In genomic region chr5:18217856-18218255, GRCm38 (mm10) we compare ENCODE assay signal across 20 mouse cellular contexts.
"Had no signal": no experiment of that assay in that cellular context is flagged by ENCODE, and none has a peak within 500 bp of the region (broad histone marks: within the 10 kb centered on the region; RNA-seq: fewer than 3 reads in every experiment).

No protein-coding gene starts in this region.

- H3K9ac ChIP-seq: limb, embryonic 13.5 days; liver, embryonic 14.5 days; liver, postnatal 0 days; neural tube, embryonic 12.5 days; neural tube, embryonic 15.5 days; stomach, embryonic 15.5 days had no signal

- H3K4me1 ChIP-seq: limb, embryonic 10.5 days; limb, embryonic 13.5 days; neural tube, embryonic 12.5 days; neural tube, embryonic 15.5 days; stomach, embryonic 15.5 days had no signal

- H3K27me3 ChIP-seq: limb, embryonic 13.5 days; neural tube, embryonic 12.5 days; neural tube, embryonic 15.5 days; stomach, embryonic 15.5 days had no signal

- DNase-seq: kidney, adult 2 months; kidney, postnatal 25 days; layer of hippocampus, adult 9-11 months; liver; liver, postnatal 0 days; midbrain, embryonic 14.5 days; retina, postnatal 1 day; right cerebral cortex, postnatal 25 days; spleen, adult 18-20 months; thymus, postnatal 25 days had no signal

- ATAC-seq: intestine, postnatal 0 days; liver, postnatal 0 days had no signal

- H3K4me2 ChIP-seq: limb, embryonic 13.5 days; midbrain, embryonic 11.5 days; neural tube, embryonic 12.5 days; neural tube, embryonic 15.5 days; stomach, embryonic 15.5 days had no signal

- H3K36me3 ChIP-seq: limb, embryonic 10.5 days; limb, embryonic 13.5 days; neural tube, embryonic 12.5 days; neural tube, embryonic 15.5 days; stomach, embryonic 15.5 days had no signal

- H3K4me3 ChIP-seq: layer of hippocampus, adult 2 months; limb, embryonic 10.5 days; limb, embryonic 13.5 days; neural tube, embryonic 12.5 days; neural tube, embryonic 15.5 days; stomach, embryonic 15.5 days had no signal

- H3K9me3 ChIP-seq: limb, embryonic 10.5 days; limb, embryonic 13.5 days; neural tube, embryonic 12.5 days; neural tube, embryonic 15.5 days; stomach, embryonic 15.5 days had no signal

- H3K27ac ChIP-seq: kidney, postnatal 0 days; layer of hippocampus, adult 2 months; limb, embryonic 10.5 days; limb, embryonic 13.5 days; liver, embryonic 14.5 days; neural tube, embryonic 12.5 days; neural tube, embryonic 15.5 days; stomach, embryonic 15.5 days had no signal
